Mouse (Mus musculus) bone marrow macrophage, adult 2 months (primary cell): ENCODE results near the gene Olfr142. TPM values are rescaled to one million over a fixed set of nuclear protein-coding genes. Genes with fewer than 3 reads are reported as not detected.
"Not testable (repeated sequence)": the region's sequence is repeated elsewhere in the genome, so short reads cannot be mapped to it uniquely, and the experiment has no call there.

Experiments
- H3K27ac ChIP-seq: 2 replicates; pipeline ENCODE4 v1.5.1; 2012; ENCODE audit warnings: low read depth, low read length; ENCODE audit not compliant: insufficient read depth
- H3K4me1 ChIP-seq: 2 replicates; pipeline ENCODE4 v1.6.1; 2012; ENCODE audit warnings: low read length; ENCODE audit not compliant: control insufficient read depth, insufficient read depth
- H3K4me3 ChIP-seq: 2 replicates; pipeline ENCODE4 v1.5.1; 2012; ENCODE audit warnings: mild to moderate bottlenecking, low read length, moderate library complexity; ENCODE audit not compliant: insufficient read depth
- CTCF ChIP-seq: IDR thresholded peaks from 2 replicates; pipeline ENCODE4 v1.5.1; 2012; ENCODE audit warnings: low read depth, mild to moderate bottlenecking, low read length, moderate library complexity
- POLR2A ChIP-seq: IDR thresholded peaks from 2 replicates; pipeline ENCODE4 v1.6.1; 2012; ENCODE audit warnings: mild to moderate bottlenecking, low read depth, low read length, borderline replicate concordance
- polyA plus RNA-seq: library from polyadenylated mRNA; stranded (reverse); fragments of >200 nt; gene quantifications from 2 replicates; pipeline ENCODE4 v1.2.4, GENCODE M21; 2012; ENCODE audit not compliant: missing spikeins, insufficient read depth, insufficient read length

The Olfr142 gene
- polyA plus RNA-seq, result not detected in 2 replicates

GRCm38 (mm10) chr2:90257492-90257891 is at the start of gene Olfr142:
Olfr142 (minus strand) TSS chr2:90257592.
- no peak for TF ChIP-seq CTCF
- TF ChIP-seq POLR2A, result no peak
- no peaks in the 10 kb centered on the region for H3K4me1 ChIP-seq
- H3K27ac ChIP-seq, result no peak within 1 kb of the TSS
- H3K4me3 ChIP-seq, result no peak within 1 kb of the TSS

GRCm38 (mm10) chr2:90292741-90293140 is 35.3 kb upstream of the Olfr142 start, which contains the start of gene Olfr1272:
Olfr1272 (minus strand) TSS chr2:90292841.
- Histone ChIP-seq H3K27ac (no peak within 1 kb of the TSS), H3K4me1 (no peaks in the 10 kb centered on the region), H3K4me3 (no peak within 1 kb of the TSS)
- no peak for TF ChIP-seq CTCF
- no peak for TF ChIP-seq POLR2A

- H3K4me1 ChIP-seq, result no peaks in the 10 kb centered on the region
- no peak for TF ChIP-seq CTCF
- TF ChIP-seq POLR2A, result no peak
- H3K4me3 ChIP-seq, result no peak within 1 kb of the TSS
- H3K27ac ChIP-seq, result no peak within 1 kb of the TSS
These were observed 13.5 kb upstream of the Olfr142 start, which contains the start of gene Olfr1271 for GRCm38 (mm10) chr2:90270932-90271331. Olfr1271 (minus strand) TSS chr2:90271032.

- H3K27ac ChIP-seq, H3K4me3 ChIP-seq, H3K4me1 ChIP-seq: not testable (repeated sequence)
These were observed 33.0 kb downstream of the Olfr142 start, which contains the start of gene Olfr1506 for GRCm38 (mm10) chr2:90224393-90224792. Olfr1506 (minus strand) TSS chr2:90224493.

Other genes with a start within 250 kb of the Olfr142 start
- gene Olfr1263, start 245.5 kb downstream of the Olfr142 start, polyA plus RNA-seq, result not detected in 2 replicates
- not detected in 2 replicates for gene Olfr1264, start 232.0 kb downstream of the Olfr142 start, polyA plus RNA-seq
- not detected in 2 replicates for gene Olfr1265, start 222.3 kb downstream of the Olfr142 start, polyA plus RNA-seq
- not detected in 2 replicates for gene Olfr140, start 194.0 kb downstream of the Olfr142 start, polyA plus RNA-seq
- not detected in 2 replicates for gene Olfr1269, start 136.2 kb downstream of the Olfr142 start, polyA plus RNA-seq
- gene Olfr32, start 115.3 kb downstream of the Olfr142 start, polyA plus RNA-seq, result not detected in 2 replicates
- not detected in 2 replicates for gene Olfr1270, start 104.5 kb downstream of the Olfr142 start, polyA plus RNA-seq
- not detected in 2 replicates for gene Olfr1506, start 33.1 kb downstream of the Olfr142 start, polyA plus RNA-seq
- 0.12 TPM in 1 of 2 replicates, not detected in the other for gene Olfr1271, start 13.4 kb upstream of the Olfr142 start, polyA plus RNA-seq
- gene Olfr1272, start 35.2 kb upstream of the Olfr142 start, polyA plus RNA-seq, result not detected in 2 replicates
- not detected in 2 replicates for gene Gm13769, start 64.6 kb upstream of the Olfr142 start, polyA plus RNA-seq
- not detected in 2 replicates for gene Olfr1274-ps, start 141.1 kb upstream of the Olfr142 start, polyA plus RNA-seq